Mouse (Mus musculus) adrenal gland, postnatal 10 days (tissue): ENCODE data around the gene Slc5a8. TPM values are rescaled to one million over a fixed set of nuclear protein-coding genes. Genes with fewer than 3 reads are reported as not detected.

Source experiments
- total RNA-seq, 2 experiments: library from RNA; stranded (reverse); gene quantifications; 2 replicates each; pipeline ENCODE4 v1.2.3; 2021

Gene Slc5a8
- total RNA-seq, 2 experiments from 2014 or later: 0.06 TPM

Other genes starting within 250 kb of the Slc5a8 start
- gene Spic, start 201.0 kb upstream of the Slc5a8 start, total RNA-seq: 1 to 10 TPM; 1.9 to 3.6 TPM
- 10 to 100 TPM; 94.6 to 96.3 TPM for gene Arl1, start 155.1 kb upstream of the Slc5a8 start, total RNA-seq
- 10 to 100 TPM; 20.8 to 25.7 TPM for gene Utp20, start 59.2 kb upstream of the Slc5a8 start, total RNA-seq